Mouse (Mus musculus) MEL (cell line): ENCODE results near the gene Ybx1. TPM values are rescaled to one million over a fixed set of nuclear protein-coding genes. Genes with fewer than 3 reads are reported as not detected.

Experiments used
- DNase-seq: peaks from one replicate; pipeline ENCODE4 v3.0.0; 2011; ENCODE audit warnings: low read depth, low spot score
- H3K27ac ChIP-seq: 2 replicates; pipeline ENCODE4 v1.5.1; 2012; ENCODE audit warnings: low read depth, mild to moderate bottlenecking, control low read depth, low read length, moderate library complexity; ENCODE audit not compliant: control insufficient read depth
- H3K27me3 ChIP-seq, 2 experiments: fragments of 150-350 bp in 1 of 2; sonication (generic) in 1 of 2; 2 replicates each; pipeline ENCODE4 v1.6.1; 2012; ENCODE audit warnings: low read length in 2 of 2, mild to moderate bottlenecking in 2 of 2, improper control_type of control experiment in 1 of 2, moderate library complexity in 1 of 2; ENCODE audit not compliant: insufficient read depth in 2 of 2, control insufficient read depth in 1 of 2
- H3K36me3 ChIP-seq, 2 experiments: 2 replicates each; pipeline ENCODE4 v1.6.1; 2012 to 2014; ENCODE audit warnings: low read length in 2 of 2, improper control_type of control experiment in 1 of 2, inconsistent platforms in 1 of 2, mild to moderate bottlenecking in 1 of 2; ENCODE audit not compliant: insufficient read depth in 2 of 2, control insufficient read depth in 1 of 2
- H3K4me1 ChIP-seq, 2 experiments: fragments of 150-350 bp in 1 of 2; sonication (generic) in 1 of 2; 2 replicates each; pipeline ENCODE4 v1.6.1; 2012; ENCODE audit warnings: low read length in 2 of 2, improper control_type of control experiment in 1 of 2, mild to moderate bottlenecking in 1 of 2; ENCODE audit not compliant: insufficient read depth in 2 of 2, control insufficient read depth in 1 of 2
- H3K4me3 ChIP-seq, 2 experiments: fragments of 150-350 bp in 1 of 2; sonication (generic) in 1 of 2; 2 replicates each; pipeline ENCODE4 v1.5.1; 2012; ENCODE audit warnings: low read depth in 2 of 2, low read length in 2 of 2, mild to moderate bottlenecking in 2 of 2, moderate library complexity in 2 of 2, control low read depth in 1 of 2, improper control_type of control experiment in 1 of 2; ENCODE audit not compliant: control insufficient read depth in 1 of 2, insufficient read depth in 1 of 2
- H3K79me2 ChIP-seq: 2 replicates; pipeline ENCODE4 v1.6.1; 2012; ENCODE audit warnings: mild to moderate bottlenecking, low read length, moderate library complexity; ENCODE audit not compliant: control insufficient read depth, poor library complexity, insufficient read depth
- H3K9ac ChIP-seq: 2 replicates; pipeline ENCODE4 v1.6.1; 2012; ENCODE audit warnings: low read depth, mild to moderate bottlenecking, control low read depth, low read length, moderate library complexity; ENCODE audit not compliant: control insufficient read depth, poor library complexity, severe bottlenecking
- H3K9me3 ChIP-seq: fragments of 150-350 bp; sonication (generic); replicated peaks from 2 replicates; pipeline ENCODE4 v1.6.1; 2012; ENCODE audit warnings: mild to moderate bottlenecking, low read length, improper control_type of control experiment, moderate library complexity; ENCODE audit not compliant: insufficient read depth
- BHLHE40 ChIP-seq: IDR thresholded peaks from 2 replicates; pipeline ENCODE4 v1.6.1; 2012; ENCODE audit warnings: low read depth, mild to moderate bottlenecking, inconsistent platforms, low read length, improper control_type of control experiment, borderline replicate concordance
- CHD1 ChIP-seq: IDR thresholded peaks from 2 replicates; pipeline ENCODE4 v1.6.1; 2012; ENCODE audit warnings: low read depth, mild to moderate bottlenecking, inconsistent platforms, low read length, improper control_type of control experiment
- CHD2 ChIP-seq: IDR thresholded peaks from 2 replicates; pipeline ENCODE4 v1.6.1; 2011; ENCODE audit warnings: low read length, improper control_type of control experiment
- CTCF ChIP-seq, 3 experiments: IDR thresholded peaks in 2 of 3; conservative IDR thresholded peaks in 1 of 3; 2 replicates each; pipeline ENCODE4 v1.5.1; 2011 to 2012; ENCODE audit warnings: low read length in 3 of 3, low read depth in 2 of 3, mild to moderate bottlenecking in 2 of 3, improper control_type of control experiment in 1 of 3, inconsistent platforms in 1 of 3, mixed read lengths in 1 of 3, moderate library complexity in 1 of 3; ENCODE audit not compliant: control insufficient read depth in 1 of 3, insufficient read depth in 1 of 3, poor library complexity in 1 of 3, severe bottlenecking in 1 of 3
- E2F4 ChIP-seq: IDR thresholded peaks from 2 replicates; pipeline ENCODE4 v1.6.1; 2011; ENCODE audit warnings: low read depth, low read length, improper control_type of control experiment, borderline replicate concordance
- EP300 ChIP-seq, 2 experiments: IDR thresholded peaks; 2 replicates each; pipeline ENCODE4 v1.6.1; 2011; ENCODE audit warnings: improper control_type of control experiment in 2 of 2, low read length in 2 of 2, low read depth in 1 of 2, mild to moderate bottlenecking in 1 of 2
- GABPA ChIP-seq: IDR thresholded peaks from 2 replicates; pipeline ENCODE4 v1.6.1; 2012; ENCODE audit warnings: low read depth, mild to moderate bottlenecking, inconsistent platforms, low read length, improper control_type of control experiment, moderate library complexity
- GATA1 ChIP-seq: IDR thresholded peaks from 2 replicates; pipeline ENCODE4 v1.6.1; 2011; ENCODE audit warnings: low read depth, low read length, improper control_type of control experiment
- JUND ChIP-seq: IDR thresholded peaks from 2 replicates; pipeline ENCODE4 v1.6.1; 2011; ENCODE audit warnings: low read depth, mild to moderate bottlenecking, improper control_type of control experiment, low read length
- KAT2A ChIP-seq: conservative IDR thresholded peaks from 2 replicates; pipeline ENCODE4 v1.6.1; 2012; ENCODE audit warnings: low read depth, low read length, improper control_type of control experiment, inconsistent platforms
- MAFK ChIP-seq: IDR thresholded peaks from 2 replicates; pipeline ENCODE4 v1.6.1; 2011; ENCODE audit warnings: low read depth, mild to moderate bottlenecking, low read length, improper control_type of control experiment, borderline replicate concordance
- MAZ ChIP-seq: IDR thresholded peaks from 2 replicates; pipeline ENCODE4 v1.6.1; 2012; ENCODE audit warnings: low read depth, mild to moderate bottlenecking, inconsistent platforms, low read length, improper control_type of control experiment
- MXI1 ChIP-seq: IDR thresholded peaks from 2 replicates; pipeline ENCODE4 v1.6.1; 2011; ENCODE audit warnings: mild to moderate bottlenecking, low read depth, low read length, improper control_type of control experiment
- NRF1 ChIP-seq: IDR thresholded peaks from 2 replicates; pipeline ENCODE4 v1.6.1; 2014; ENCODE audit warnings: low read depth, mild to moderate bottlenecking, inconsistent platforms, low read length, improper control_type of control experiment, moderate library complexity; ENCODE audit not compliant: poor library complexity, insufficient read depth, severe bottlenecking
- POLR2A ChIP-seq, 2 experiments: IDR thresholded peaks; 2 replicates each; pipeline ENCODE4 v1.6.1; 2011 to 2012; ENCODE audit warnings: low read length in 2 of 2, mild to moderate bottlenecking in 2 of 2, control low read depth in 1 of 2, improper control_type of control experiment in 1 of 2, low read depth in 1 of 2, moderate library complexity in 1 of 2; ENCODE audit not compliant: control insufficient read depth in 1 of 2, insufficient read depth in 1 of 2, poor library complexity in 1 of 2
- POLR2AphosphoS2 ChIP-seq: IDR thresholded peaks from 2 replicates; pipeline ENCODE4 v1.6.1; 2011; ENCODE audit warnings: low read length, improper control_type of control experiment
- SIN3A ChIP-seq: IDR thresholded peaks from 2 replicates; pipeline ENCODE4 v1.6.1; 2012; ENCODE audit warnings: low read length, improper control_type of control experiment, inconsistent platforms
- TBP ChIP-seq: IDR thresholded peaks from 2 replicates; pipeline ENCODE4 v1.8.0; 2011; ENCODE audit warnings: low read depth, low read length, improper control_type of control experiment
- UBTF ChIP-seq: IDR thresholded peaks from 2 replicates; pipeline ENCODE4 v1.6.1; 2012; ENCODE audit warnings: low read depth, mild to moderate bottlenecking, inconsistent platforms, low read length, improper control_type of control experiment, moderate library complexity, borderline replicate concordance; ENCODE audit not compliant: insufficient read depth
- USF2 ChIP-seq, 2 experiments: IDR thresholded peaks; 2 replicates each; pipeline ENCODE4 v1.6.1; 2011 to 2012; ENCODE audit warnings: improper control_type of control experiment in 2 of 2, low read length in 2 of 2, borderline replicate concordance in 1 of 2, inconsistent platforms in 1 of 2, low read depth in 1 of 2, mild to moderate bottlenecking in 1 of 2; ENCODE audit not compliant: insufficient read depth in 1 of 2
- ZKSCAN1 ChIP-seq: IDR thresholded peaks from 2 replicates; pipeline ENCODE4 v1.6.1; 2012; ENCODE audit warnings: low read depth, mild to moderate bottlenecking, inconsistent platforms, low read length, improper control_type of control experiment, moderate library complexity
- ZNF384 ChIP-seq: IDR thresholded peaks from 2 replicates; pipeline ENCODE4 v1.6.1; 2012; ENCODE audit warnings: low read depth, mild to moderate bottlenecking, inconsistent platforms, low read length, improper control_type of control experiment
- polyA plus RNA-seq, 2 experiments: library from polyadenylated mRNA; stranded (reverse) in 1 of 2; unstranded in 1 of 2; fragments of >175 nt in 1 of 2; fragments of >200 nt in 1 of 2; gene quantifications; 2 replicates each; pipeline versions ENCODE4 v1.2.1 to v1.2.4; 2012; ENCODE audit warnings: low replicate concordance in 2 of 2, low read depth in 1 of 2; ENCODE audit not compliant: insufficient read length in 2 of 2, insufficient read depth in 1 of 2, missing spikeins in 1 of 2
- total RNA-seq: library from RNA; depleted of rRNA; stranded (reverse); fragments of 300-350 nt; gene quantifications from 2 replicates; pipeline ENCODE4 v1.2.3, GENCODE M21; 2012

The Ybx1 gene
- total and polyA plus RNA-seq, 3 experiments, result 979 to 2,666 (median 2,172) TPM

DNA sequence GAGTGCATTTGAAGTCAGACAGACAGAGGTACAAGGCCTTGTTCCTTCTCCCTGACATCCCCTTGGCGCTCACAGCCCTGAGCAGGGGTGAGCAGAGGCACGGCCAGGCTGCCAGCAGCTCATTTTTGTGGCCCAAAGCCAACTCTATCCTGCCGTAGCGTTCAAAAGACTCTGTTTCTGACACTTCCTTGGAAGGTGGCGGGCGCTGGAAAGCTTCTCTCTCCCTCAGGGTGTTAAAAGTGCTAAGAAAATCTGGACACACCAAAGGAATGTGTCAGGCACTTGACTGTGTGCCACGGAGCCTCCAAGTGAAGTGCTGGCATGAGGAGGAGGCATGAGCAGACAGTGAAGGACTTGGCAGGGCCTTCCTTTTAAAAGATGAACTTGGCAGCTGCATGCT, 48.8 kb downstream of the Ybx1 start:
- H3K9me3 ChIP-seq, result no peaks in the 10 kb centered on the region
- H3K4me1 ChIP-seq, result no peaks in the 10 kb centered on the region
- H3K79me2 ChIP-seq, result no peaks in the 10 kb centered on the region
- H3K9ac ChIP-seq, result no peak overlapping the region
- DNase-seq, result no peak
- no peaks in the 10 kb centered on the region; a peak in 1 of 4 replicates for H3K36me3 ChIP-seq
- no peaks in the 10 kb centered on the region for H3K27me3 ChIP-seq
- no peak overlapping the region for H3K4me3 ChIP-seq
- TF ChIP-seq POLR2A (IDR thresholded peaks at IDR 0.05; ENCODE audit: control insufficient read depth in 1 of 2, insufficient read depth in 1 of 2, low read depth in 1 of 2, low read length in 2 of 2, poor library complexity in 1 of 2) (no peak), E2F4 (no peak), MAZ (no peak), SIN3A (no peak), MXI1 (no peak), ZNF384 (no peak), CHD1 (no peak), CHD2 (no peak), TBP (no peak), MAFK (no peak), CTCF (IDR thresholded peaks at IDR 0.05 in 2 of 3, conservative IDR thresholded peaks at IDR 0.05 in 1 of 3; ENCODE audit: control insufficient read depth in 1 of 3, insufficient read depth in 1 of 3, low read depth in 2 of 3, low read length in 3 of 3, poor library complexity in 1 of 3, severe bottlenecking in 1 of 3) (no peak), KAT2A (no peak), GATA1 (no peak), JUND (no peak), UBTF (no peak), GABPA (no peak), ZKSCAN1 (no peak), USF2 (IDR thresholded peaks at IDR 0.05; ENCODE audit: borderline replicate concordance in 1 of 2, insufficient read depth in 1 of 2, low read depth in 1 of 2, low read length in 2 of 2) (no peak), BHLHE40 (no peak)
- no peak overlapping the region for H3K27ac ChIP-seq

DNA sequence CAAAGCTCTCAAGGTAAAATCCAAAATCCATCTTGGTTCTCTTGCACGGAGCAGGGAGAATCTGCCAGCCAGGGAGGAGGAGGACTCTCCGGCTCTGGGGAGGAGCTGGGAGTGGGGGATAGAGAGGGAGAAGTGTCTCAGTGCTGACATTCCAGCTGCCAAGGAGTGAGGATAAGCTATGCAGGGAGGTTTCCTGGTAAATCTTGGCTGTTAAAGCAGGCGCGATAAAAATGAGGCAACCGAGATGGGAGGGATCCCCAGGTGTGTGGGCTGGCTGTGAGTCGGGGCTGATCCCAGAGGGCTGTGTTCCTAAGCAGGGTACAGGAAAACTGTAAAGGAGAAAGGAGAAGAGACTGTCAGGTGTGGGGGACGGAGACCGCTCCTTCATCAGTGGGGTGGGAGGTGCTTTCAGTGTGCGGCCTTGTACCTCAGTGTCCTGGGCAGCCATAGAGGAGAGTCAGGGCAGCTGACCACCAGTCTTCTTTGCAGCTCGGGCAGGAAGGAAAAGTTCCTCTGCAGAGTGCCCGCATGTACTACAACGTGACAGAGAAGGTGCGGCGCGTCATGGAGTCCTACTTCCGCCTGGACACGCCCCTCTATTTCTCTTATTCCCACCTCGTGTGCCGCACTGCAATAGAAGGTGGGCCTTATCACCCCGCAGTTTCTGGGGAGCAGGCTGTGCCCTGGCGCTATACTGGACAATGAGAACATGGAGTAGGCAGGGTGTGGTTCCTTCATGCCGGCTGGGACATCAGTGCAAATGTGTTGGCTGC, 49.8 kb downstream of the Ybx1 start:
- no peak for TF ChIP-seq POLR2AphosphoS2
- TF ChIP-seq EP300 (IDR thresholded peaks at IDR 0.05; ENCODE audit: low read depth in 1 of 2, low read length in 2 of 2), result no peak
- no peak for TF ChIP-seq NRF1
- Histone ChIP-seq H3K9me3 (no peaks in the 10 kb centered on the region), H3K27me3 (no peaks in the 10 kb centered on the region), H3K36me3 (no peaks in the 10 kb centered on the region; a peak in 1 of 4 replicates), H3K9ac (no peak overlapping the region), H3K27ac (no peak overlapping the region), H3K4me3 (no peak overlapping the region), H3K4me1 (no peaks in the 10 kb centered on the region; a peak in 2 of 4 replicates), H3K79me2 (no peaks in the 10 kb centered on the region)
- DNase-seq, result no peak
